Mouse (Mus musculus): ENCODE results near the gene Pkd1l2.

Gene Pkd1l2

GRCm38 (mm10) chr8:117082399-117082872 is at the start of gene Pkd1l2:
Pkd1l2 (minus strand) TSS chr8:117082449.
- CTCF ChIA-PET: no interaction called here

- CTCF ChIA-PET: interaction anchor here (0.6 kb wide), 1 partner anchor 215 kb away, joined by 6 read pairs; no protein-coding TSS in a partner anchor
Observed at GRCm38 (mm10) chr8:117127063-117127462, 44.8 kb upstream of the Pkd1l2 start.

GRCm38 (mm10) chr8:117126411-117126810 is 44.2 kb upstream of the Pkd1l2 start:
- CTCF ChIA-PET: interaction anchor here (0.6 kb wide), 1 partner anchor 215 kb away, joined by 6 read pairs; no protein-coding TSS in a partner anchor

GRCm38 (mm10) chr8:117125854-117126253 is 43.6 kb upstream of the Pkd1l2 start:
- CTCF ChIA-PET: no interaction called here

GRCm38 (mm10) chr8:117123850-117124633 is 41.8 kb upstream of the Pkd1l2 start:
- CTCF ChIA-PET: interaction anchor here (0.6 kb wide), 1 partner anchor 83 kb away, joined by 3 read pairs; no protein-coding TSS in a partner anchor

GRCm38 (mm10) chr8:117121277-117121676 is 39.0 kb upstream of the Pkd1l2 start:
- CTCF ChIA-PET: interaction anchor here (0.9 kb wide), 1 partner anchor 35 kb away, joined by 3 read pairs; no protein-coding TSS in a partner anchor

GRCm38 (mm10) chr8:117118409-117118808 is 36.2 kb upstream of the Pkd1l2 start:
- CTCF ChIA-PET: no interaction called here

- CTCF ChIA-PET: no interaction called here
Observed at GRCm38 (mm10) chr8:117116534-117116933, 34.3 kb upstream of the Pkd1l2 start.

GRCm38 (mm10) chr8:117115676-117116446 is 33.6 kb upstream of the Pkd1l2 start:
- CTCF ChIA-PET: interaction anchor here (0.6 to 0.7 kb wide), 2 partner anchors 42 to 488 kb away, joined by 3 to 4 read pairs; partner anchors contain the start of gene Gan

- CTCF ChIA-PET: interaction anchor here (0.6 to 0.7 kb wide), 2 partner anchors 43 to 488 kb away, joined by 3 to 4 read pairs; partner anchors contain the start of gene Gan
Observed at GRCm38 (mm10) chr8:117115094-117115493, 32.8 kb upstream of the Pkd1l2 start.

GRCm38 (mm10) chr8:117112261-117112660 is 30.0 kb upstream of the Pkd1l2 start:
- CTCF ChIA-PET: interaction anchor here (0.6 kb wide), 1 partner anchor 353 kb away, joined by 3 read pairs; no protein-coding TSS in a partner anchor

- CTCF ChIA-PET: no interaction called here
Observed at GRCm38 (mm10) chr8:117111641-117112040, 29.4 kb upstream of the Pkd1l2 start.

GRCm38 (mm10) chr8:117109801-117110390 is 27.6 kb upstream of the Pkd1l2 start:
- CTCF ChIA-PET: no interaction called here

GRCm38 (mm10) chr8:117109018-117109711 is 26.9 kb upstream of the Pkd1l2 start:
- CTCF ChIA-PET: interaction anchor here (1.2 kb wide), 1 partner anchor 19 kb away, joined by 3 read pairs; no protein-coding TSS in a partner anchor

- CTCF ChIA-PET: interaction anchor here (0.6 to 0.7 kb wide), 6 partner anchors 21 to 537 kb away, joined by 5 to 20 read pairs (median 7); no protein-coding TSS in a partner anchor
Observed at GRCm38 (mm10) chr8:117107533-117107932, 25.3 kb upstream of the Pkd1l2 start.

GRCm38 (mm10) chr8:117097564-117098191 is 15.4 kb upstream of the Pkd1l2 start:
- CTCF ChIA-PET: no interaction called here

- CTCF ChIA-PET: no interaction called here
Observed at GRCm38 (mm10) chr8:117097051-117097563, 14.9 kb upstream of the Pkd1l2 start.

GRCm38 (mm10) chr8:117095647-117096046 is 13.4 kb upstream of the Pkd1l2 start, which contains the start of gene Bco1:
Bco1 (plus strand) TSS chr8:117095854.
- CTCF ChIA-PET: no interaction called here

- CTCF ChIA-PET: no interaction called here
Observed at GRCm38 (mm10) chr8:117094053-117094452, 11.8 kb upstream of the Pkd1l2 start.

- CTCF ChIA-PET: no interaction called here
Observed at GRCm38 (mm10) chr8:117089802-117090201, 7.6 kb upstream of the Pkd1l2 start.

Data from spleen, embryonic (tissue).